Mouse (Mus musculus) embryonic fibroblast, embryonic 13.5 days (primary cell): ENCODE data around the gene Cyp11a1. TPM values are rescaled to one million over a fixed set of nuclear protein-coding genes. Genes with fewer than 3 reads are reported as not detected.

ENCODE experiments used
- H3K27ac ChIP-seq: 2 replicates; pipeline ENCODE4 v1.5.1; 2012; ENCODE audit warnings: low read length, control low read depth, inconsistent platforms; ENCODE audit not compliant: insufficient read depth
- H3K4me1 ChIP-seq: 2 replicates; pipeline ENCODE4 v1.6.1; 2011; ENCODE audit warnings: low read length; ENCODE audit not compliant: control insufficient read depth, insufficient read depth
- H3K4me3 ChIP-seq: 2 replicates; pipeline ENCODE4 v1.5.1; 2011; ENCODE audit warnings: mild to moderate bottlenecking, control low read depth, low read length; ENCODE audit not compliant: insufficient read depth
- CTCF ChIP-seq: IDR thresholded peaks from 2 replicates; pipeline ENCODE4 v1.5.1; 2011; ENCODE audit warnings: mild to moderate bottlenecking, control low read depth, low read length, moderate library complexity, borderline replicate concordance; ENCODE audit not compliant: insufficient read depth
- POLR2A ChIP-seq: IDR thresholded peaks from 2 replicates; pipeline ENCODE4 v1.6.1; 2011; ENCODE audit warnings: low read depth, mild to moderate bottlenecking, control low read depth, low read length, moderate library complexity
- polyA plus RNA-seq: library from polyadenylated mRNA; stranded (reverse); fragments of >200 nt; gene quantifications from 2 replicates; pipeline ENCODE4 v1.2.4, GENCODE M21; 2011; ENCODE audit warnings: low read depth; ENCODE audit not compliant: missing spikeins, insufficient read length

The Cyp11a1 gene
- polyA plus RNA-seq, 1 experiment = 0.74 TPM

- TF ChIP-seq POLR2A (no peak), CTCF (no peak)
These were observed 41.5 kb upstream of the Cyp11a1 start for GRCm38 (mm10) chr9:57964528-57965250.

GRCm38 (mm10) chr9:57965281-57966185, 40.7 kb upstream of the Cyp11a1 start:
- Histone ChIP-seq H3K4me3 (no peak overlapping the region), H3K4me1 (no peaks in the 10 kb centered on the region), H3K27ac (no peak overlapping the region)
- TF ChIP-seq POLR2A = no peak
- TF ChIP-seq CTCF = no peak

More at GRCm38 (mm10) chr9:57964528-57965250, 41.5 kb upstream of the Cyp11a1 start:
- H3K4me1 ChIP-seq = no peaks in the 10 kb centered on the region
- no peak overlapping the region for H3K27ac ChIP-seq
- no peak overlapping the region for H3K4me3 ChIP-seq

- no peak overlapping the region for H3K4me3 ChIP-seq
- H3K4me1 ChIP-seq = no peaks in the 10 kb centered on the region
- no peak for TF ChIP-seq POLR2A
- TF ChIP-seq CTCF = no peak
- H3K27ac ChIP-seq = no peak overlapping the region
These were observed 38.8 kb upstream of the Cyp11a1 start for GRCm38 (mm10) chr9:57967237-57967960.

GRCm38 (mm10) chr9:57968166-57968771, 37.9 kb upstream of the Cyp11a1 start:
- H3K4me3 ChIP-seq = no peak overlapping the region
- H3K27ac ChIP-seq = no peak overlapping the region
- peaks cover 4% of the 10 kb centered on the region for H3K4me1 ChIP-seq
- no peak for TF ChIP-seq POLR2A
- TF ChIP-seq CTCF = no peak

- TF ChIP-seq CTCF = no peak
- H3K27ac ChIP-seq = no peak overlapping the region
These were observed 37.2 kb upstream of the Cyp11a1 start for GRCm38 (mm10) chr9:57968783-57969542.

GRCm38 (mm10) chr9:57969736-57970495, 36.3 kb upstream of the Cyp11a1 start:
- H3K4me1 ChIP-seq = peaks cover 9% of the 10 kb centered on the region
- H3K4me3 ChIP-seq = no peak overlapping the region
- no peak overlapping the region for H3K27ac ChIP-seq
- TF ChIP-seq POLR2A = no peak
- TF ChIP-seq CTCF = no peak

More at GRCm38 (mm10) chr9:57968783-57969542, 37.2 kb upstream of the Cyp11a1 start:
- H3K4me3 ChIP-seq = no peak overlapping the region
- peaks cover 9% of the 10 kb centered on the region for H3K4me1 ChIP-seq

GRCm38 (mm10) chr9:57971413-57971812, 34.8 kb upstream of the Cyp11a1 start:
- Histone ChIP-seq H3K4me1 (peaks cover 9% of the 10 kb centered on the region), H3K4me3 (no peak overlapping the region), H3K27ac (peak overlapping the region; percentile 7; the same call in 1 of the 2 replicates)
- TF ChIP-seq CTCF (no peak), POLR2A (no peak)

- H3K4me1 ChIP-seq = peaks cover 9% of the 10 kb centered on the region
- TF ChIP-seq CTCF = no peak
- no peak for TF ChIP-seq POLR2A
- H3K27ac ChIP-seq = peak overlapping the region; percentile 77
- H3K4me3 ChIP-seq = no peak overlapping the region
These were observed 34.0 kb upstream of the Cyp11a1 start for GRCm38 (mm10) chr9:57972141-57972591.
